7 mouse cellular contexts compared by ENCODE assay signal in genomic region chr5:110653686-110654085, GRCm38 (mm10). TPM values are rescaled to one million over a fixed set of nuclear protein-coding genes. Genes with fewer than 3 reads are reported as not detected.
DNase-seq lines count a peak whose midpoint lies in the region; ATAC-seq and TF ChIP-seq lines count a peak whose summit lies in the region.

No protein-coding gene starts in this region.

- no peak for TF ChIP-seq CTCF in thymus, adult 2 months (IDR thresholded peaks at IDR 0.05; ENCODE audit: borderline replicate concordance, control insufficient read depth, extremely low read depth, insufficient read depth, low read length, poor library complexity)
- no peak for TF ChIP-seq CTCF in liver, embryonic 14.5 days (IDR thresholded peaks at IDR 0.05; ENCODE audit: low read depth)

- peak overlapping the region; percentile 91 for H3K4me2 ChIP-seq in forebrain, embryonic 13.5 days
- peak overlapping the region; percentile 94 for H3K4me2 ChIP-seq in liver, embryonic 14.5 days (ENCODE audit: low read depth)

- no peak for TF ChIP-seq POLR2A in thymus, adult 2 months (IDR thresholded peaks at IDR 0.05; ENCODE audit: control insufficient read depth, extremely low read depth, insufficient read depth, low read length, poor library complexity)

- no peak for TF ChIP-seq EP300 in liver, embryonic 14.5 days (IDR thresholded peaks at IDR 0.05; ENCODE audit: low read depth)

- peak; percentile 52 for ATAC-seq in forebrain, embryonic 13.5 days
- ATAC-seq in liver, embryonic 14.5 days (ENCODE audit: insufficient read depth), result peak; percentile 55
- ATAC-seq in monocyte, adult 5-6 weeks (replicated peaks; ENCODE audit: insufficient number of reproducible peaks, low FRiP score, low TSS enrichment, poor library complexity, severe bottlenecking), result no peak

- H3K9ac ChIP-seq in forebrain, embryonic 13.5 days, result peak overlapping the region; percentile 85
- peak overlapping the region; percentile 90 for H3K9ac ChIP-seq in liver, embryonic 14.5 days (replicated peaks)

- H3K36me3 ChIP-seq in thymus, adult 2 months (ENCODE audit: control insufficient read depth, insufficient read depth, low read length), result peaks cover 29% of the 10 kb centered on the region
- peaks cover 74% of the 10 kb centered on the region for H3K36me3 ChIP-seq in forebrain, embryonic 13.5 days (ENCODE audit: poor library complexity, severe bottlenecking)
- peaks cover 31% of the 10 kb centered on the region for H3K36me3 ChIP-seq in liver, embryonic 14.5 days (replicated peaks; ENCODE audit: control insufficient read depth, insufficient read depth, low read depth)

- H3K27ac ChIP-seq in thymus, adult 2 months (ENCODE audit: control insufficient read depth, insufficient read depth, low read length), result no peak overlapping the region
- H3K27ac ChIP-seq in forebrain, embryonic 13.5 days, result no peak overlapping the region
- H3K27ac ChIP-seq in liver, embryonic 14.5 days, result no peak overlapping the region

- peaks cover 15% of the 10 kb centered on the region for H3K4me1 ChIP-seq in thymus, adult 2 months (replicated peaks; ENCODE audit: control insufficient read depth, insufficient read depth, low read length)
- peaks cover 18% of the 10 kb centered on the region for H3K4me1 ChIP-seq in forebrain, embryonic 13.5 days
- peaks cover 0 to 9% of the 10 kb centered on the region in 2 experiments; a peak in 3 of 4 replicates for H3K4me1 ChIP-seq in liver, embryonic 14.5 days (replicated peaks; ENCODE audit: control insufficient read depth in 2 of 2, insufficient read depth in 2 of 2, low read length in 1 of 2)

- H3K27me3 ChIP-seq in thymus, adult 2 months (ENCODE audit: control insufficient read depth, insufficient read depth, low read length), result no peaks in the 10 kb centered on the region; the same call in 1 of the 2 replicates
- no peaks in the 10 kb centered on the region for H3K27me3 ChIP-seq in forebrain, embryonic 13.5 days
- H3K27me3 ChIP-seq in liver, embryonic 14.5 days (ENCODE audit: control insufficient read depth, insufficient read depth, low read length), result no peaks in the 10 kb centered on the region

- no peaks in the 10 kb centered on the region for H3K9me3 ChIP-seq in forebrain, embryonic 13.5 days (replicated peaks)
- no peaks in the 10 kb centered on the region for H3K9me3 ChIP-seq in liver, embryonic 14.5 days (ENCODE audit: control insufficient read depth, low read length)

- no peak for DNase-seq in thymus, adult 2 months
- DNase-seq in thymus, postnatal 0 days (ENCODE audit: low spot score), result no peak
- DNase-seq in liver, embryonic 14.5 days (ENCODE audit: low read depth in 3 of 3, low spot score in 3 of 3), result no peak
- no peak for DNase-seq in right cerebral cortex, adult 18-20 months
- no peak for DNase-seq in c-Kit-positive CD71-positive TER-119-positive erythroid progenitor cells, embryonic 14.5 days (ENCODE audit: low spot score)

- WGBS in thymus, adult 2 months, result 2% methylated on average over 37 of the region's 37 CpGs
- WGBS in forebrain, embryonic 13.5 days, result under 1% methylated on average over 37 of the region's 37 CpGs
- WGBS in liver, embryonic 14.5 days (ENCODE audit: insufficient replicate concordance), result under 1% methylated on average over 37 of the region's 37 CpGs

- peak overlapping the region; percentile 95 for H3K4me3 ChIP-seq in thymus, adult 2 months (ENCODE audit: control insufficient read depth, insufficient read depth, low read length)
- peak overlapping the region; percentile 98 for H3K4me3 ChIP-seq in forebrain, embryonic 13.5 days
- peak overlapping the region; percentile 90 to 99 for H3K4me3 ChIP-seq in liver, embryonic 14.5 days (ENCODE audit: insufficient read depth in 1 of 2, low read depth in 2 of 2, low read length in 2 of 2)

RNA-seq across cellular contexts. Expression of gene Ddx51, which starts 0.4 kb away (rescaled TPM):
- 33.4 and 34.6 TPM in 2 replicates for polyA plus RNA-seq in thymus, adult 2 months (2012; rRNA removed)
- polyA plus RNA-seq in thymus, postnatal 0 days (2015; fragmentation: Nextera tagmentation; extraction: Ambion mirVana), result 22.9 and 23.0 TPM in 2 replicates
- polyA plus RNA-seq in forebrain, embryonic 13.5 days (2015; fragmentation: Nextera tagmentation; extraction: Ambion mirVana), result 17.9 and 21.2 TPM in 2 replicates
- 6.8 and 9.1 TPM in 2 replicates for polyA plus RNA-seq in liver, embryonic 14.5 days (2012; rRNA removed)
- 9.2 and 13.4 TPM in 2 replicates for polyA plus RNA-seq in liver, embryonic 14.5 days (2014; fragmentation: Nextera tagmentation; extraction: Ambion mirVana)
- 3.8 to 15.1 TPM (median 11.2 TPM) in 3 replicates for total RNA-seq in monocyte, adult 5-6 weeks (2017)

RNA-seq across cellular contexts. Expression of gene Noc4l, which starts 0.5 kb away (rescaled TPM):
- 140 and 153 TPM in 2 replicates for polyA plus RNA-seq in thymus, adult 2 months (2012; rRNA removed)
- polyA plus RNA-seq in thymus, postnatal 0 days (2015; fragmentation: Nextera tagmentation; extraction: Ambion mirVana), result 54.5 and 55.8 TPM in 2 replicates
- 47.2 and 57.8 TPM in 2 replicates for polyA plus RNA-seq in forebrain, embryonic 13.5 days (2015; fragmentation: Nextera tagmentation; extraction: Ambion mirVana)
- polyA plus RNA-seq in liver, embryonic 14.5 days (2012; rRNA removed), result 56.0 and 61.8 TPM in 2 replicates
- polyA plus RNA-seq in liver, embryonic 14.5 days (2014; fragmentation: Nextera tagmentation; extraction: Ambion mirVana), result 36.9 and 40.3 TPM in 2 replicates
- 8.3 to 29.0 TPM (median 9.9 TPM) in 3 replicates for total RNA-seq in monocyte, adult 5-6 weeks (2017)
